Mouse (Mus musculus): ENCODE data around the gene Ralgps2. TPM values are rescaled to one million over a fixed set of nuclear protein-coding genes. Genes with fewer than 3 reads are reported as not detected.
A peak's percentile ranks its signal among the peaks of the same experiment; 100 is the strongest.

Gene Ralgps2
- total and polyA plus RNA-seq, 2 experiments from 2014 or later: 68.8 to 70.4 TPM

DNA sequence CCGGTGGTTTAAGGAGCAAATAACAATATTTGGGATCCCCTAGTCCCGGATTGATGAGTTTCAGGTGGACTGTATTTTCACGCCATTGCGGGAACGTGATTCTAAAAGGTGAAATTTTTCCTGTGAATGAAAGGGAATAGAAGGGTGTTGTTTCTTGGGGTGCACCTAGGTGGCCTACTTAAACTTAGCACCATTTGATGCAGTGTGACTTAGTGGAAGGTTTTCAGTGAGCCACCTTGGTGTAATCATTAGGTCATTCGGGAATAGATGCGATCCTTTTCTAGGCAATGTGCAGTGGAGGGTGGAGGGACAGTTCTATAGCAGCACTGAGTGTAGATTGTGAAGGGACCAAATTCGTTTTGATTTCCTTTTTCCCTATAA lies 706 bp upstream of the Ralgps2 start:
- peaks cover 3% of the 10 kb centered on the region; the same call in 1 of the 2 replicates for H3K4me1 ChIP-seq (ENCODE audit: insufficient read depth, low read length)
- peak; percentile 61 for TF ChIP-seq CTCF (IDR thresholded peaks at IDR 0.05)
- H3K9me3 ChIP-seq (ENCODE audit: low read length): no peaks in the 10 kb centered on the region
- peak overlapping the region; percentile 95 for H3K27ac ChIP-seq (ENCODE audit: low read depth, low read length)
- no peaks in the 10 kb centered on the region for H3K27me3 ChIP-seq (ENCODE audit: insufficient read depth, low read length)
- H3K9ac ChIP-seq (replicated peaks; ENCODE audit: low read length, poor library complexity, severe bottlenecking): peak overlapping the region; percentile 98
- ATAC-seq (ENCODE audit: low FRiP score) (peak; percentile 27; the same call in 1 of the 2 replicates), DNase-seq (ENCODE audit: low spot score) (peak; percentile 27)
- H3K36me3 ChIP-seq (ENCODE audit: insufficient read depth, low read length): no peaks in the 10 kb centered on the region
- peak overlapping the region; percentile 80 for H3K4me2 ChIP-seq (ENCODE audit: low read depth, low read length, poor library complexity, severe bottlenecking)
- peak overlapping the region; percentile 98 for H3K4me3 ChIP-seq (ENCODE audit: low read depth, low read length)
- WGBS: 5% methylated on average over 8 of the region's 8 CpGs

DNA sequence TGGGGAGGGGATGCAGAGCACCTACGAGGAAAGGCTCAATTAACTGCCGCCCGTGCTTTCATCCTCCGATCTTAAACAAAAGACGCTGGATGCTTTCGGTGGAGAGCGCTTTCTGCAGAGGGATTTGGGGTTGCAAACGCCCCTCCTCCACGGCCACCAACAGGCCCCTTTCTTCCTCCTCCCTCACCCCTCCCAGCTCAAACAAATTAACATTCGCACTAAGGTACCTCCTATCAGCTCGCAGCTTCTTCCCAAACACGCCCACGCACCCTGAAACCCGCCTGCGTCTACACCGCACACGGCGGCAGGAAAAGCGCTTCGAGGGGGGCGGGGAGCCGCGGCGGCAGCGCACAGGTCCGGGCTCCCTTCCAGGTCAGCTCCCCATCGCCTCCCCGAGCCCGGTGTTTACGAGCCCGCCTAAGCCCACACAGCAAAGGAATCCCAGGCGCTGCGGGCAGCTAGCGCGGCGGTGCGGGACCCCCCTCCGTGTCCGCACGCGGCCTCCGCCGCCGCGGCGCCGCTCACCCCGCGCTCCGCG lies 652 bp downstream of the Ralgps2 start:
- no peak for TF ChIP-seq CTCF (IDR thresholded peaks at IDR 0.05)
- Histone ChIP-seq H3K27ac (ENCODE audit: low read depth, low read length) (peak overlapping the region; percentile 95), H3K9me3 (ENCODE audit: low read length) (no peaks in the 10 kb centered on the region), H3K4me2 (ENCODE audit: low read depth, low read length, poor library complexity, severe bottlenecking) (peak overlapping the region; percentile 80), H3K27me3 (ENCODE audit: insufficient read depth, low read length) (no peaks in the 10 kb centered on the region), H3K4me1 (ENCODE audit: insufficient read depth, low read length) (peaks cover 3% of the 10 kb centered on the region; the same call in 1 of the 2 replicates), H3K4me3 (ENCODE audit: low read depth, low read length) (peak overlapping the region; percentile 98), H3K9ac (replicated peaks; ENCODE audit: low read length, poor library complexity, severe bottlenecking) (peak overlapping the region; percentile 98), H3K36me3 (ENCODE audit: insufficient read depth, low read length) (no peaks in the 10 kb centered on the region)
- under 1% methylated on average over 44 of the region's 51 CpGs for WGBS
- ATAC-seq (ENCODE audit: low FRiP score) (peak; percentile 85), DNase-seq (ENCODE audit: low spot score) (peak; percentile 85)

DNA sequence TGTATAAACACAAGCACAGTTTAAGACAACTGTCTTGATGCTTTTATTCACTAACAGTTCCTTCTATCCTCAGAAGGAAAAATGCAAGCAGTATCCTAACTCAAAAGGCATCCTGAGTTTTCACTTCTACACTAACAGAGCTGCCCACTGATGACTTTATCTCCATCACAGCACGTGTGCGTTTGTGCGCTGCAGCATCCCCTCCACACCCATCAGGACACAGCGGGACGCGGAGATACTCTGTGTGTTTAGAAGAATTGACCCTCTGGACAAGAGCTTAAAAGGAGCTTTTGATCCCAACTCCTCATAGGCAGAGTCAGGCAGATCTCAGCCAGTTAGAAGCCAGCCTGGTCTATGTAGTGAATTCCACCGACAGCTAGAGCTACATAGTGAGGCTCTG lies 2.0 kb downstream of the Ralgps2 start:
- H3K36me3 ChIP-seq (ENCODE audit: insufficient read depth, low read length): no peaks in the 10 kb centered on the region
- no peak for ATAC-seq (ENCODE audit: low FRiP score)
- H3K27me3 ChIP-seq (ENCODE audit: insufficient read depth, low read length): no peaks in the 10 kb centered on the region
- no peak overlapping the region for H3K9ac ChIP-seq (replicated peaks; ENCODE audit: low read length, poor library complexity, severe bottlenecking)
- H3K27ac ChIP-seq (ENCODE audit: low read depth, low read length): no peak overlapping the region
- no peak for DNase-seq (ENCODE audit: low spot score)
- 48% methylated on average over 7 of the region's 7 CpGs for WGBS
- 0 out of 2 replicates have a peak overlapping the region, but pooled peaks have one; percentile 3 for H3K4me3 ChIP-seq (ENCODE audit: low read depth, low read length)
- H3K9me3 ChIP-seq (ENCODE audit: low read length): no peaks in the 10 kb centered on the region
- H3K4me2 ChIP-seq (ENCODE audit: low read depth, low read length, poor library complexity, severe bottlenecking): peak overlapping the region; percentile 27
- TF ChIP-seq CTCF (IDR thresholded peaks at IDR 0.05): no peak
- peaks cover 3% of the 10 kb centered on the region; the same call in 1 of the 2 replicates for H3K4me1 ChIP-seq (ENCODE audit: insufficient read depth, low read length)

DNA sequence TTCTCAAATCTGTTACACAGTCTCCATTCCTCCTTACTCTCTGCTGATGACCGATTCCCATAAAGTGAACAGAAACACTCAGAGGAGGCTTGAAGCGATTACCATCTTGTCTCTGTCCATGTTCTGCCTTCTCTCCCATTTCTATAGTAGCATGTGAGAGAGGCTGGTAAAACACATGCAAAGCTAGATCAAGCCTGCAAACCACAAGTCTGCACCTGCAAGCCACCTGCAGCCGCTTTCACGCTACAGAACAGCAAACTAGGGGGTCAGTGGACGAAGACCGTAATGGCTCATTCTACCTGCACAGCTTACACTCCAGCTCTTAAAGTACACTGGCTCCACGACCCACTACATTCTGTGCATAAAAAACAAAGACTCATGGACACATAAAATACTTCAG lies 5.7 kb downstream of the Ralgps2 start:
- peaks cover 3% of the 10 kb centered on the region; the same call in 1 of the 2 replicates for H3K4me1 ChIP-seq (ENCODE audit: insufficient read depth, low read length)
- H3K4me3 ChIP-seq (ENCODE audit: low read depth, low read length): no peak overlapping the region
- no peak overlapping the region for H3K4me2 ChIP-seq (ENCODE audit: low read depth, low read length, poor library complexity, severe bottlenecking)
- ATAC-seq (ENCODE audit: low FRiP score) (no peak), DNase-seq (ENCODE audit: low spot score) (no peak)
- no peaks in the 10 kb centered on the region for H3K27me3 ChIP-seq (ENCODE audit: insufficient read depth, low read length)
- H3K9me3 ChIP-seq (ENCODE audit: low read length): no peaks in the 10 kb centered on the region
- WGBS: 98% methylated on average over 7 of the region's 7 CpGs
- no peak overlapping the region for H3K9ac ChIP-seq (replicated peaks; ENCODE audit: low read length, poor library complexity, severe bottlenecking)
- no peak overlapping the region for H3K27ac ChIP-seq (ENCODE audit: low read depth, low read length)
- TF ChIP-seq CTCF (IDR thresholded peaks at IDR 0.05): no peak
- no peaks in the 10 kb centered on the region for H3K36me3 ChIP-seq (ENCODE audit: insufficient read depth, low read length)

DNA sequence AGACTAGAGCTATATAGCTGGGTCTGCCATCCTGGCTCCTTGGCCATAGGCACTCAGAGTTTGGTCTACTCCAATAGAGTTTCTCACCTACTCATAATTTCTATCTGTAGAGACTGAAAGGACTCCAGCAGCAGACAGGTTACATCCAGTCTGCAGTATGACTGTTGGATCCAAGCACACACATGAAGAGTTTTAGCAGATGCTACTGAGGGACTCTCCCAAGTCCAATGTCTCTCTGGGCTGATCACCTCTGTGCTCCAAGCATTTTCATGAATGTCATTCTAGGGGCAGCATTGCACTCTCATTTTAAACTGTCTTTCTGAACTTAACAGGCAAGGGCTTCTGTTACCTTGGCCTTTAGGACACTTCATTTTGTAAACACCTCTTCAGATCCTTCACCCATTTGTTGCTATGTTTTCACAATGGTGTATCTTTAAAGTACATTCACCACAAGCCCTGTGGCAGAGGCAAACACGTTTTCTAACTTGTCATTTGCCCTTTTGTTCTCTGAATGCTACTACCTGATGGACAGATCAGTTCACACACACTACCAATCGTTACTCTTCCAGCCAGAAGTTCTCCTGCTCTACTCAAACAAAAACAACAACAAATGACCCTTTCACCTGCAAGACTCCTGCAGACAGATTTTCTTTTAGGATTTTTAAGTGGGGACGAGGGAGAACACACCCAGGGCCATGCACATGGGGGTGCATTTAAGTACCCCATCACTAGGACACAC lies 7.2 kb downstream of the Ralgps2 start:
- Histone ChIP-seq H3K4me3 (ENCODE audit: low read depth, low read length) (no peak overlapping the region), H3K9me3 (ENCODE audit: low read length) (no peaks in the 10 kb centered on the region), H3K27me3 (ENCODE audit: insufficient read depth, low read length) (no peaks in the 10 kb centered on the region), H3K9ac (replicated peaks; ENCODE audit: low read length, poor library complexity, severe bottlenecking) (no peak overlapping the region), H3K27ac (ENCODE audit: low read depth, low read length) (no peak overlapping the region), H3K4me1 (ENCODE audit: insufficient read depth, low read length) (no peaks in the 10 kb centered on the region; the same call in 1 of the 2 replicates), H3K4me2 (ENCODE audit: low read depth, low read length, poor library complexity, severe bottlenecking) (no peak overlapping the region), H3K36me3 (ENCODE audit: insufficient read depth, low read length) (no peaks in the 10 kb centered on the region)
- no peak for TF ChIP-seq CTCF (IDR thresholded peaks at IDR 0.05)
- DNase-seq (ENCODE audit: low spot score) (no peak), ATAC-seq (ENCODE audit: low FRiP score) (no peak)
- WGBS: 44% methylated on average over 3 of the region's 3 CpGs

All from midbrain, postnatal 0 days (tissue).